Mouse (Mus musculus) midbrain, embryonic 14.5 days (tissue): ENCODE results near the gene Abhd18. TPM values are rescaled to one million over a fixed set of nuclear protein-coding genes. Genes with fewer than 3 reads are reported as not detected.
A peak's percentile ranks its signal among the peaks of the same experiment; 100 is the strongest.
"Not testable (repeated sequence)": the region's sequence is repeated elsewhere in the genome, so short reads cannot be mapped to it uniquely, and the experiment has no call there.

Source experiments
- ATAC-seq: fragments of 200-750 bp; cut with Nextera tagmentation; 2 replicates; pipeline ENCODE4 v1.8.0; 2017; ENCODE audit warnings: moderate number of reproducible peaks, moderate library complexity; ENCODE audit not compliant: low FRiP score, low TSS enrichment
- DNase-seq: peaks from one replicate; pipeline ENCODE4 v3.0.0-alpha.2; 2015
- H3K27ac ChIP-seq: fragments of 300-500 bp; sonication (generic); replicated peaks from 2 replicates; pipeline ENCODE4 v1.5.1; 2014; ENCODE audit warnings: mild to moderate bottlenecking, low read depth, low read length, moderate library complexity
- H3K27me3 ChIP-seq: fragments of 300-500 bp; sonication (generic); 2 replicates; pipeline ENCODE4 v1.6.1; 2014; ENCODE audit warnings: low read length, control low read depth, mixed read lengths; ENCODE audit not compliant: control insufficient read depth, insufficient read depth
- H3K36me3 ChIP-seq: fragments of 300-500 bp; sonication (generic); 2 replicates; pipeline ENCODE4 v1.6.1; 2014; ENCODE audit warnings: low read length, control low read depth; ENCODE audit not compliant: control insufficient read depth, insufficient read depth
- H3K4me1 ChIP-seq: fragments of 300-500 bp; sonication (generic); 2 replicates; pipeline ENCODE4 v1.6.1; 2014; ENCODE audit warnings: mild to moderate bottlenecking, antibody characterized with exemption, low read length, control low read depth; ENCODE audit not compliant: control insufficient read depth, insufficient read depth
- H3K4me2 ChIP-seq: fragments of 300-500 bp; sonication (generic); 2 replicates; pipeline ENCODE4 v1.6.1; 2014; ENCODE audit warnings: mild to moderate bottlenecking, low read length, moderate library complexity
- H3K4me3 ChIP-seq: fragments of 300-500 bp; sonication (generic); replicated peaks from 2 replicates; pipeline ENCODE4 v1.5.1; 2014; ENCODE audit warnings: low read depth, low read length
- H3K9ac ChIP-seq: fragments of 300-500 bp; sonication (generic); replicated peaks from 2 replicates; pipeline ENCODE4 v1.6.1; 2014; ENCODE audit warnings: mild to moderate bottlenecking, low read length, moderate library complexity
- H3K9me3 ChIP-seq: fragments of 300-500 bp; sonication (generic); 2 replicates; pipeline ENCODE4 v1.6.1; 2016; ENCODE audit warnings: low read length, control low read depth, mixed read lengths; ENCODE audit not compliant: control insufficient read depth
- WGBS: fragments of 180-500 bp; shearing (Covaris S2); extraction: QIAGEN DNeasy Blood & Tissue Kit; methylation state at CpG from one replicate; pipeline ENCODE4 v1.1.7; 2014; 5-methylcytosine and 5-hydroxymethylcytosine counted together
- polyA plus RNA-seq: library from polyadenylated mRNA; unstranded; fragments of >200 nt; fragmentation: Nextera tagmentation; extraction: Ambion mirVana; gene quantifications from 2 replicates; pipeline ENCODE4 v1.2.1, GENCODE M21; 2014

Gene Abhd18
- 15.8 and 15.9 TPM in 2 replicates for polyA plus RNA-seq

- 0% methylated on average over 1 of the region's 4 CpGs for WGBS
- H3K27me3 ChIP-seq, ATAC-seq, H3K36me3 ChIP-seq, H3K9me3 ChIP-seq, H3K4me1 ChIP-seq, DNase-seq: not testable (repeated sequence)
- peak within 1 kb of the TSS; percentile 61 for H3K4me2 ChIP-seq
- peak within 1 kb of the TSS; percentile 49 for H3K4me3 ChIP-seq
- H3K27ac ChIP-seq, result peak within 1 kb of the TSS; percentile 86
- H3K9ac ChIP-seq, result peak within 1 kb of the TSS; percentile 59
These were observed at the start of gene Abhd18 for GRCm38 (mm10) chr3:40846957-40847017. Abhd18 (plus strand) TSS chr3:40846970.

- Histone ChIP-seq H3K4me2 (no peak overlapping the region), H3K36me3 (no peaks in the 10 kb centered on the region), H3K9me3 (no peaks in the 10 kb centered on the region), H3K27me3 (no peaks in the 10 kb centered on the region), H3K4me3 (no peak overlapping the region), H3K9ac (no peak overlapping the region), H3K27ac (no peak overlapping the region), H3K4me1 (no peaks in the 10 kb centered on the region; the same call in 1 of the 2 replicates)
- WGBS, result 85% methylated on average over 1 of the region's 1 CpGs
- DNase-seq (no peak), ATAC-seq (no peak)
These were observed 48.7 kb upstream of the Abhd18 start for GRCm38 (mm10) chr3:40798054-40798453.

GRCm38 (mm10) chr3:40798500-40798899 lies 48.3 kb upstream of the Abhd18 start:
- no peaks in the 10 kb centered on the region for H3K27me3 ChIP-seq
- DNase-seq (peak; percentile 70), ATAC-seq (no peak; the same call in 1 of the 2 replicates)
- WGBS, result 34% methylated on average over 7 of the region's 7 CpGs
- no peak overlapping the region for H3K9ac ChIP-seq
- H3K27ac ChIP-seq, result no peak overlapping the region
- H3K4me2 ChIP-seq, result no peak overlapping the region
- no peaks in the 10 kb centered on the region for H3K9me3 ChIP-seq
- no peak overlapping the region for H3K4me3 ChIP-seq
- no peaks in the 10 kb centered on the region; the same call in 1 of the 2 replicates for H3K4me1 ChIP-seq
- no peaks in the 10 kb centered on the region for H3K36me3 ChIP-seq

GRCm38 (mm10) chr3:40799530-40800372 lies 47.0 kb upstream of the Abhd18 start, which contains the start of gene Plk4:
Plk4 (plus strand) TSS chr3:40800019.
- peak; percentile 95 for ATAC-seq
- H3K4me1 ChIP-seq, result no peaks in the 10 kb centered on the region; the same call in 1 of the 2 replicates
- no peaks in the 10 kb centered on the region for H3K9me3 ChIP-seq
- H3K27ac ChIP-seq, result peak within 1 kb of the TSS; percentile 26; the same call in 1 of the 2 replicates
- H3K9ac ChIP-seq, result peak within 1 kb of the TSS; percentile 72
- H3K4me2 ChIP-seq, result peak within 1 kb of the TSS; percentile 97
- H3K36me3 ChIP-seq, result no peaks in the 10 kb centered on the region
- DNase-seq, result peak; percentile 99
- WGBS, result 2% methylated on average over 66 of the region's 66 CpGs
- peak within 1 kb of the TSS; percentile 96 for H3K4me3 ChIP-seq
- H3K27me3 ChIP-seq, result no peaks in the 10 kb centered on the region

- H3K9me3 ChIP-seq, result no peaks in the 10 kb centered on the region
- 0 out of 2 replicates have a peak, but pooled peaks cover 5% of the 10 kb centered on the region for H3K36me3 ChIP-seq
- H3K4me1 ChIP-seq, result no peaks in the 10 kb centered on the region; the same call in 1 of the 2 replicates
- H3K4me3 ChIP-seq, result peak overlapping the region; percentile 96
- no peaks in the 10 kb centered on the region for H3K27me3 ChIP-seq
- WGBS, result under 1% methylated on average over 37 of the region's 37 CpGs
- peak overlapping the region; percentile 97 for H3K4me2 ChIP-seq
- ATAC-seq, result peak; percentile 70
- peak overlapping the region; percentile 72 for H3K9ac ChIP-seq
- peak overlapping the region; percentile 26; the same call in 1 of the 2 replicates for H3K27ac ChIP-seq
- DNase-seq, result no peak
These were observed 46.4 kb upstream of the Abhd18 start for GRCm38 (mm10) chr3:40800373-40800823.

GRCm38 (mm10) chr3:40806871-40807270 lies 39.9 kb upstream of the Abhd18 start:
- Histone ChIP-seq H3K9me3 (no peaks in the 10 kb centered on the region), H3K27me3 (no peaks in the 10 kb centered on the region), H3K9ac (no peak overlapping the region), H3K36me3 (peaks cover 34% of the 10 kb centered on the region), H3K4me3 (no peak overlapping the region), H3K4me1 (no peaks in the 10 kb centered on the region), H3K4me2 (no peak overlapping the region), H3K27ac (no peak overlapping the region)
- DNase-seq, result no peak
- WGBS, result 79% methylated on average over 2 of the region's 2 CpGs
- no peak for ATAC-seq

- Histone ChIP-seq H3K4me2 (no peak overlapping the region), H3K4me1 (no peaks in the 10 kb centered on the region), H3K27me3 (no peaks in the 10 kb centered on the region), H3K9ac (no peak overlapping the region), H3K4me3 (no peak overlapping the region), H3K36me3 (peaks cover 46% of the 10 kb centered on the region), H3K27ac (no peak overlapping the region), H3K9me3 (no peaks in the 10 kb centered on the region)
- DNase-seq (no peak), ATAC-seq (no peak)
- WGBS, result 95% methylated on average over 10 of the region's 10 CpGs
These were observed 38.1 kb upstream of the Abhd18 start for GRCm38 (mm10) chr3:40808686-40809085.

GRCm38 (mm10) chr3:40809894-40810293 lies 36.9 kb upstream of the Abhd18 start:
- Histone ChIP-seq H3K9ac (no peak overlapping the region), H3K4me3 (no peak overlapping the region), H3K36me3 (peaks cover 51% of the 10 kb centered on the region), H3K27me3 (no peaks in the 10 kb centered on the region), H3K4me2 (no peak overlapping the region), H3K4me1 (no peaks in the 10 kb centered on the region), H3K9me3 (no peaks in the 10 kb centered on the region), H3K27ac (no peak overlapping the region)
- ATAC-seq (no peak), DNase-seq (no peak)
- 58% methylated on average over 2 of the region's 2 CpGs for WGBS

GRCm38 (mm10) chr3:40813275-40813674 lies 33.5 kb upstream of the Abhd18 start:
- Histone ChIP-seq H3K9me3 (no peaks in the 10 kb centered on the region), H3K4me2 (no peak overlapping the region), H3K27ac (no peak overlapping the region), H3K9ac (no peak overlapping the region), H3K27me3 (no peaks in the 10 kb centered on the region), H3K36me3 (peaks cover 53% of the 10 kb centered on the region), H3K4me1 (no peaks in the 10 kb centered on the region), H3K4me3 (no peak overlapping the region)
- 97% methylated on average over 2 of the region's 2 CpGs for WGBS
- ATAC-seq (no peak), DNase-seq (no peak)
